ENCODE assay signal across 10 mouse cellular contexts in genomic region chr2:20943730-20944454, GRCm38 (mm10). TPM values are rescaled to one million over a fixed set of nuclear protein-coding genes. Genes with fewer than 3 reads are reported as not detected.
DNase-seq lines count a peak whose midpoint lies in the region; ATAC-seq lines count a peak whose summit lies in the region.
"Had no signal": no experiment of that assay in that cellular context is flagged by ENCODE, and none has a peak within 500 bp of the region (broad histone marks: within the 10 kb centered on the region; RNA-seq: fewer than 3 reads in every experiment).

No protein-coding gene starts in this region.

- H3K9ac ChIP-seq in kidney, embryonic 14.5 days (ENCODE audit: low read depth, low read length): no peak overlapping the region
- H3K9ac ChIP-seq in forebrain, embryonic 12.5 days: no peak overlapping the region
- 0 out of 2 replicates have a peak overlapping the region, but pooled peaks have one; percentile 2 for H3K9ac ChIP-seq in midbrain, embryonic 13.5 days (replicated peaks)

- no peak overlapping the region for H3K4me2 ChIP-seq in kidney, embryonic 14.5 days (replicated peaks; ENCODE audit: low read depth, low read length)
- H3K4me2 ChIP-seq in forebrain, embryonic 12.5 days: peak overlapping the region; percentile 22; the same call in 1 of the 2 replicates
- no peak overlapping the region for H3K4me2 ChIP-seq in midbrain, embryonic 13.5 days (replicated peaks)

- peaks cover 19% of the 10 kb centered on the region; the same call in 1 of the 2 replicates for H3K4me1 ChIP-seq in kidney, embryonic 14.5 days (ENCODE audit: control insufficient read depth, insufficient read depth, low read length)
- peaks cover 55% of the 10 kb centered on the region for H3K4me1 ChIP-seq in forebrain, embryonic 12.5 days
- peaks cover 51% of the 10 kb centered on the region for H3K4me1 ChIP-seq in midbrain, embryonic 13.5 days (replicated peaks)

- peak; percentile 26 for ATAC-seq in kidney, embryonic 14.5 days (ENCODE audit: low FRiP score, low TSS enrichment)
- ATAC-seq in forebrain, embryonic 12.5 days (ENCODE audit: low FRiP score): peak; percentile 90
- ATAC-seq in midbrain, embryonic 13.5 days: peak; percentile 62; the same call in 1 of the 2 replicates

- 33% methylated on average over 7 of the region's 7 CpGs for WGBS in kidney, embryonic 14.5 days
- WGBS in forebrain, embryonic 12.5 days: 12% methylated on average over 7 of the region's 7 CpGs
- 17% methylated on average over 7 of the region's 7 CpGs for WGBS in midbrain, embryonic 13.5 days

- H3K27me3 ChIP-seq in kidney, embryonic 14.5 days (ENCODE audit: control insufficient read depth, insufficient read depth, low read length): no peaks in the 10 kb centered on the region
- H3K27me3 ChIP-seq in forebrain, embryonic 12.5 days: no peaks in the 10 kb centered on the region
- H3K27me3 ChIP-seq in midbrain, embryonic 13.5 days: no peaks in the 10 kb centered on the region

- peak; percentile 61 for DNase-seq in adrenal gland, adult 2 months
- no peak for DNase-seq in adrenal gland, postnatal 14 days
- no peak for DNase-seq in kidney, postnatal 10 days
- no peak for DNase-seq in right cerebral cortex, postnatal 10 days (ENCODE audit: low spot score in 2 of 2)
- DNase-seq in cerebellum, adult 11-12 months: no peak
- DNase-seq: thymus, adult 18-20 months had no signal

- H3K9me3 ChIP-seq in kidney, embryonic 14.5 days (ENCODE audit: control insufficient read depth, low read length): no peaks in the 10 kb centered on the region
- H3K9me3 ChIP-seq in forebrain, embryonic 12.5 days: 0 out of 2 replicates have a peak, but pooled peaks cover 3% of the 10 kb centered on the region
- H3K9me3 ChIP-seq in midbrain, embryonic 13.5 days: no peaks in the 10 kb centered on the region

- no peak overlapping the region; the same call in 1 of the 2 replicates for H3K27ac ChIP-seq in kidney, embryonic 14.5 days (ENCODE audit: low read depth, low read length)
- peak overlapping the region; percentile 85 for H3K27ac ChIP-seq in forebrain, embryonic 12.5 days
- H3K27ac ChIP-seq in midbrain, embryonic 13.5 days: peak overlapping the region; percentile 71

- H3K4me3 ChIP-seq in kidney, embryonic 14.5 days (ENCODE audit: low read length): no peak overlapping the region
- no peak overlapping the region for H3K4me3 ChIP-seq in forebrain, embryonic 12.5 days (replicated peaks)
- no peak overlapping the region for H3K4me3 ChIP-seq in midbrain, embryonic 13.5 days (replicated peaks)
- H3K4me3 ChIP-seq: erythroblast, embryonic 14.5 days had no signal

- no peaks in the 10 kb centered on the region for H3K36me3 ChIP-seq in kidney, embryonic 14.5 days (ENCODE audit: control insufficient read depth, insufficient read depth, low read length)
- peaks cover 5% of the 10 kb centered on the region for H3K36me3 ChIP-seq in forebrain, embryonic 12.5 days (replicated peaks)
- no peaks in the 10 kb centered on the region for H3K36me3 ChIP-seq in midbrain, embryonic 13.5 days

RNA-seq across cellular contexts. Expression of gene Arhgap21, which starts 24.8 kb away (rescaled TPM):
- total RNA-seq in adrenal gland, adult 2 months (2021): 10 to 100 TPM; 59.7 to 68.8 TPM
- polyA plus RNA-seq in adrenal gland, adult 2 months (2012; rRNA removed): 9.5 and 12.9 TPM in 2 replicates
- total RNA-seq in adrenal gland, postnatal 14 days (2021): 59.0 and 62.5 TPM in 2 replicates
- 14.4 and 15.9 TPM in 2 replicates for polyA plus RNA-seq in kidney, embryonic 14.5 days (2014; fragmentation: Nextera tagmentation; extraction: Ambion mirVana)
- polyA plus RNA-seq in forebrain, embryonic 12.5 days (2016; fragmentation: Nextera tagmentation; extraction: Ambion mirVana): 55.8 and 59.7 TPM in 2 replicates
- 51.7 and 54.4 TPM in 2 replicates for polyA plus RNA-seq in midbrain, embryonic 13.5 days (2015; fragmentation: Nextera tagmentation; extraction: Ambion mirVana)

Comparison
In these comparisons a context has a peak if more than half of its experiments do, and no peak if none do; other contexts are left out.
1. ATAC-seq: peak in every context shown above with its lines; median percentile 90 in forebrain, embryonic 12.5 days; 62 in midbrain, embryonic 13.5 days; 26 in kidney, embryonic 14.5 days.